Mouse (Mus musculus) forebrain, embryonic 10.5 days (tissue): ENCODE data around the gene Cpt1a. TPM values are rescaled to one million over a fixed set of nuclear protein-coding genes. Genes with fewer than 3 reads are reported as not detected.

Experiments
- DNase-seq: peaks from one replicate; pipeline ENCODE4 v3.0.0-alpha.2; 2017; ENCODE audit warnings: low spot score; ENCODE audit errors: extremely low spot score
- H3K27ac ChIP-seq: fragments of 300-500 bp; sonication (generic); 2 replicates; pipeline ENCODE4 v1.5.1; 2016; ENCODE audit warnings: mild to moderate bottlenecking
- H3K27me3 ChIP-seq: fragments of 300-500 bp; sonication (generic); 2 replicates; pipeline ENCODE4 v1.6.1; 2016; ENCODE audit warnings: mild to moderate bottlenecking; ENCODE audit not compliant: poor library complexity, severe bottlenecking
- H3K36me3 ChIP-seq: fragments of 300-500 bp; sonication (generic); replicated peaks from 2 replicates; pipeline ENCODE4 v1.6.1; 2016; ENCODE audit warnings: mild to moderate bottlenecking, moderate library complexity
- H3K4me1 ChIP-seq: fragments of 300-500 bp; sonication (generic); 2 replicates; pipeline ENCODE4 v1.6.1; 2016
- H3K4me3 ChIP-seq: fragments of 300-500 bp; sonication (generic); 2 replicates; pipeline ENCODE4 v1.5.1; 2016; ENCODE audit warnings: mild to moderate bottlenecking, moderate library complexity
- H3K9me3 ChIP-seq: fragments of 300-500 bp; sonication (generic); 2 replicates; pipeline ENCODE4 v1.6.1; 2016; ENCODE audit warnings: mild to moderate bottlenecking, moderate library complexity
- WGBS: fragments of 180-500 bp; shearing (Covaris S2); methylation state at CpG from one replicate; pipeline ENCODE4 v1.1.7; 2016; 5-methylcytosine and 5-hydroxymethylcytosine counted together
- polyA plus RNA-seq: library from polyadenylated mRNA; unstranded; fragments of >200 nt; fragmentation: Nextera tagmentation; extraction: Ambion mirVana; gene quantifications from 2 replicates; pipeline ENCODE4 v1.2.1, GENCODE M21; 2016

Gene Cpt1a
- polyA plus RNA-seq, 1 experiment from 2014 or later, result 5.5 TPM

DNA sequence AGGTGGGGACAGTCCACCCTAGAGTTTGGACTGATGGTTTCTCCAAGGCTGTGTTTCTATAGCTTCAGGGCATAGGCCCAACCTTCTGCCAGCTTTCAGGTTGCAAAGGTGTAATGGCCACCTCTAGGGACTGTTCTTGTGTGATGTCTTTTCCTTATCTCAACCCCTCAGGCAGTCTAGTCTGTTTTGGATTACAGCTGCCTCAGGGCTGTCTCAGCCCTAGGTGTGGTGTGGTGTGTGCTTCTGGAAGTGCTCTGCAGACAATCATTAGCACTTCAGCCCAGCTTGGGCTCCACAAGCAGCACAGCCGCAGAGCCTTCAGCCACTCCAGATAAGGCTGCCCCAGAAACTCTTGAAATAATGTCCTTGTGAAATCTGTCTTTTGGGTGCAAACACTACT, 70.2 kb downstream of the Cpt1a start:
- H3K36me3 ChIP-seq, result no peaks in the 10 kb centered on the region
- peaks cover 6% of the 10 kb centered on the region for H3K9me3 ChIP-seq
- H3K27ac ChIP-seq, result no peak overlapping the region
- WGBS, result 82% methylated on average over 1 of the region's 1 CpGs
- no peak overlapping the region for H3K4me3 ChIP-seq
- H3K4me1 ChIP-seq, result peaks cover 10% of the 10 kb centered on the region
- no peak for DNase-seq
- peaks cover 13% of the 10 kb centered on the region for H3K27me3 ChIP-seq

DNA sequence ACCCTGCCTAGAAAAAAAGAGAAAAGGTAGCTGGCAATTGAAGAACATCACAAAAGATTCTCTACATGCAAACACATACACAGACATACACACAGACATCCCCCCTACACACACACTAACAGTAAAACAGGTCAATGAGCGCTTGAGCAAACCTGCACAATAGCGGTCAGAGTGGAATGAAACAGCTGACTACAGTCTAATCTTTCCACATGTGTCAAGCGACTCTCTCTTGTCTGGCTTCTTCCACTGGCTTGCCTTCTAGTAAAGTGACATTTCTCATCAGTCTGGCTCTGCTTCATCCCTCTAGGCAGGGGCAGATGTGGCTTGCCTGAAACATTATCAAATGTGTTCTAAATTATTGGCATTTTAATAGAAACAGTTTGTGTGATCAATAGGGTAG, 72.1 kb downstream of the Cpt1a start:
- WGBS, result 84% methylated on average over 3 of the region's 3 CpGs
- peaks cover 6% of the 10 kb centered on the region for H3K9me3 ChIP-seq
- no peak overlapping the region for H3K4me3 ChIP-seq
- DNase-seq, result no peak
- H3K36me3 ChIP-seq, result no peaks in the 10 kb centered on the region
- H3K27me3 ChIP-seq, result peaks cover 12% of the 10 kb centered on the region
- H3K27ac ChIP-seq, result no peak overlapping the region
- H3K4me1 ChIP-seq, result peaks cover 2% of the 10 kb centered on the region

DNA sequence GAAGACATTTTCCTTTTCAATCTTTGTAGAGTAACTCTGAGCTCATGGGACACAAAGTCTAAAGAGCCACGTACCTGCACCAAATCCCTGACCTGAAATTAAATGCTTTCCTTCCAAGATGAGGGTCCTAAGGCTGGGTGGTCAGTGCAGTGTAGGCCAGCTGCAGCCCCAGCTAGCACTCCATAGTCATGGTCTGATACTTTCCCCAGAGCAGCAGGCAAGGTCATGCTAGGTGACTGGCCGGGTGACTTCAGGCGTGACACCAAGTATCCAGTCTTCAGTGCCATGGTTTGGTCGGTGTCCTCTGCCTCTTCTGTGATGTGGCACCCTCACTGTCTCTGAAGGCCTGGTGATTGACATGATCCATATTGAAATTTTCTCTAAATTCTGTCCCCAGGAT, 77.9 kb downstream of the Cpt1a start:
- DNase-seq, result no peak
- H3K9me3 ChIP-seq, result no peaks in the 10 kb centered on the region; the same call in 1 of the 2 replicates
- no peak overlapping the region for H3K4me3 ChIP-seq
- no peaks in the 10 kb centered on the region for H3K36me3 ChIP-seq
- no peak overlapping the region for H3K27ac ChIP-seq
- no peaks in the 10 kb centered on the region for H3K4me1 ChIP-seq
- H3K27me3 ChIP-seq, result no peaks in the 10 kb centered on the region
- 87% methylated on average over 4 of the region's 4 CpGs for WGBS

DNA sequence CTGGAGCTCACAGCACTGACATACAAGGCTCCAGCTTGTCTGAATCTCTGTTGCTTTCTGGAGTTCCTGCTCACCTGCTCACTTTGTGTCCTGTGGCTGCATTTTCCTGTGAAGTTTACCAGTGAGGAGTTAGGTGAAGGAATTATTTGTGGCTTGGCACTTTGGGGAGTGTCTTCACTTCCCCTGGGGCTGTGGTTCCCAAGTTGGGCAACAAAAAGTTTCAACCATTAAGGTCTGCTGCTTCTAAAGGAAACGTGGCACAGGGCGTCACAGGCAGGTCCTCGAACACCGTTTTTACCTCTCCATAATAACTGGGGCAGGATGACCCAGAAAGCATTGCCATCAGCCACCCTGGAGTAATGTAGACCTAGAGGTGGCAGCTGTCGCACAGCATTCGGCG, 79.4 kb downstream of the Cpt1a start:
- H3K9me3 ChIP-seq, result no peaks in the 10 kb centered on the region; the same call in 1 of the 2 replicates
- H3K4me1 ChIP-seq, result no peaks in the 10 kb centered on the region
- no peak for DNase-seq
- H3K27me3 ChIP-seq, result no peaks in the 10 kb centered on the region
- H3K27ac ChIP-seq, result no peak overlapping the region
- WGBS, result 89% methylated on average over 7 of the region's 7 CpGs
- H3K36me3 ChIP-seq, result no peaks in the 10 kb centered on the region
- H3K4me3 ChIP-seq, result no peak overlapping the region

DNA sequence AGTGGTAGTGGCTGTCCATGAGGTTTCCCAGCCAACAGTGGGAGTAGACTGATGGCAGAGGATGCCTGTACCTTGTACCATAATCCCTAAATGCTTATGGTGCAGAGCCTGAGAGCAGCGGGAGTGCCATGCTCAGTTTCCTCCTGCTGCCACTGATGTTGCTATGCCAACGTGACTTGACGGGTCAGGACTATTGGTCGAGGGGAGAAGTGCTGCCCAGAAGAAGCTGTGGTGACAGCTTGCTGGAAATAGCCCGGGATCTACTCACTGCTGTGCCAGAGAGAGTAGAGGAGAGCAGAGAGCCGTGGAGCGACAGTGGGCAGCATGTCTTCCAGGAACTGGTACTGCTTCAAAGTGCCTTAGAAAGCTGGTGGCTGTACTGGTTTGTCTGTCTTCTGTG, 79.8 kb downstream of the Cpt1a start:
- H3K4me1 ChIP-seq, result no peaks in the 10 kb centered on the region
- no peaks in the 10 kb centered on the region for H3K36me3 ChIP-seq
- H3K9me3 ChIP-seq, result no peaks in the 10 kb centered on the region; the same call in 1 of the 2 replicates
- 66% methylated on average over 7 of the region's 7 CpGs for WGBS
- no peak overlapping the region for H3K27ac ChIP-seq
- no peak for DNase-seq
- no peaks in the 10 kb centered on the region for H3K27me3 ChIP-seq
- no peak overlapping the region for H3K4me3 ChIP-seq

DNA sequence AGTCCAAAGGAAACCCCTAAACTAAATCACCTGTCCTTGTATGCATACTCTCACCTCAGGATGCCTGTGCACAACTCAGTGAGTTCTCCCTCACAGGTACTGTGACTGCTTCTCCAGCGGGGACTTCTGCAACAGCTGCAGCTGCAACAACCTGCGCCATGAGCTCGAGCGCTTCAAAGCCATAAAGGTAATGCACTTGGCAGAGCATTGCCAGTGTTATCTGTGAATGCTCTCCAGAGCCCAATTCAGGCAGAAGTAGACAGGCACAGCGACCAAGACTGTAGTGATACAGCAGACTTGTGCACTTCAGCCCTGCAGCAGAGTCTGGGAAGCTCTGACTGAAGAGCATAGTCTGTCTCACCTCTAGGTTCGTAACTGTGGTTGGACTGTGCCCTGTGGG, 80.3 kb downstream of the Cpt1a start:
- no peaks in the 10 kb centered on the region for H3K36me3 ChIP-seq
- no peak overlapping the region for H3K27ac ChIP-seq
- 90% methylated on average over 6 of the region's 6 CpGs for whole genome bisulfite sequencing
- no peaks in the 10 kb centered on the region for H3K4me1 ChIP-seq
- no peak overlapping the region for H3K4me3 ChIP-seq
- DNase-seq, result no peak
- H3K27me3 ChIP-seq, result no peaks in the 10 kb centered on the region
- no peaks in the 10 kb centered on the region; the same call in 1 of the 2 replicates for H3K9me3 ChIP-seq

DNA sequence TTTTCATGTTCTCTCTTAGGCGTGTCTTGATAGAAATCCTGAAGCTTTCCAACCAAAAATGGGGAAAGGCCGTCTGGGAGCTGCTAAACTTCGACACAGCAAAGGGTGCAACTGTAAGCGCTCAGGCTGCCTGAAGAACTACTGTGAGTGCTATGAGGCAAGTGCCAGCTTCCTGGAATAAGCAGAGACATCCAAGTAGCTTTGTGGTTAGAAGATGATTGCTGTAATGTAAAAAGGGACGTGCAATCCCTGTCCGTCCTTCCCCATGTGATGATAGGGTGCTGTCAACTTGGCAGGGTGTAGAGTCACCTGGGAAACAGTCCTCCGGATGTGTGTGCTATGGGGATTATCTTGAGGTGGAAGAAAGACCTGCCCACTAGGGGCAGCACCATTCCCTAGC, 81.9 kb downstream of the Cpt1a start:
- DNase-seq, result no peak
- WGBS, result 86% methylated on average over 7 of the region's 7 CpGs
- no peak overlapping the region for H3K4me3 ChIP-seq

DNA sequence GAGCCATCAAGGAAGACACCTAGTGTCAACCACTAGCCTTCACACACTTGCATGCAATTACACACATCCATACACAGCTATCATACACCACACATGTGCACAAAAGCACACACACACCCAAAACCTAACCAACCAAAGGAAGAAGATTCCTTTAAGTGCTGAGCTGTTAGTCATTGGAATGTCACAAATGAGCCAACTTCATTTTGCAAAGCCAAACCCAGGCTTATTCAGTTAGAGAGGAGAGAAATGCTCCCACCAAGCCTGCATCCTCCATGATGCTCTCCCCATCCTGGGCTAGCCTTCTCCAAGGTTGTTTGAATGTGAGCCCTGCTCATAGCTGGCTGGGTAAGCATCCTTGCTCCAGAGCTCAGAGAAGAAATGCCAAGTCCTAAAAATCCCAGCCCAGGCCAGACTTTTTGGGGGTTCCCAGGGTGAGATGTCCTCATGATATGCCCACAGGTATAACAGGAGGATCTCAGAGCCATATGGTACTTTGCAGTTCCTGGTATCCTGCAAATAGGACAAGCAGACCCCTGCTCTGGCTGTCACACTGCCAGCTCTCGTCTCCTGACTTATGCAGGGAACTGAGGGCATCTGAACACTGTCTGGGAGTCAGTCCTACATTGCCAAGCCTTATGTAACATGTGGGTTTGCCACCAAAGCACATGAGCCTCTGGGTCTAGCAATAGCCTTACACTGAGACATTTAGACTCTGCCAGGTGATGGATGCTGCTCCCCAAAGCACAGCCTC, 83.6 kb downstream of the Cpt1a start:
- H3K9me3 ChIP-seq, result no peaks in the 10 kb centered on the region; the same call in 1 of the 2 replicates
- 61% methylated on average over 1 of the region's 1 CpGs for WGBS
- H3K27ac ChIP-seq, result no peak overlapping the region
- H3K4me1 ChIP-seq, result 0 out of 2 replicates have a peak, but pooled peaks cover 2% of the 10 kb centered on the region
- DNase-seq, result no peak
- H3K27me3 ChIP-seq, result no peaks in the 10 kb centered on the region
- H3K4me3 ChIP-seq, result no peak overlapping the region
- no peaks in the 10 kb centered on the region for H3K36me3 ChIP-seq

More for the DNA sequence above, 81.9 kb downstream of the Cpt1a start:
- no peak overlapping the region for H3K27ac ChIP-seq
- no peaks in the 10 kb centered on the region for H3K27me3 ChIP-seq
- no peaks in the 10 kb centered on the region for H3K36me3 ChIP-seq
- no peaks in the 10 kb centered on the region; the same call in 1 of the 2 replicates for H3K9me3 ChIP-seq
- 0 out of 2 replicates have a peak, but pooled peaks cover 2% of the 10 kb centered on the region for H3K4me1 ChIP-seq

DNA sequence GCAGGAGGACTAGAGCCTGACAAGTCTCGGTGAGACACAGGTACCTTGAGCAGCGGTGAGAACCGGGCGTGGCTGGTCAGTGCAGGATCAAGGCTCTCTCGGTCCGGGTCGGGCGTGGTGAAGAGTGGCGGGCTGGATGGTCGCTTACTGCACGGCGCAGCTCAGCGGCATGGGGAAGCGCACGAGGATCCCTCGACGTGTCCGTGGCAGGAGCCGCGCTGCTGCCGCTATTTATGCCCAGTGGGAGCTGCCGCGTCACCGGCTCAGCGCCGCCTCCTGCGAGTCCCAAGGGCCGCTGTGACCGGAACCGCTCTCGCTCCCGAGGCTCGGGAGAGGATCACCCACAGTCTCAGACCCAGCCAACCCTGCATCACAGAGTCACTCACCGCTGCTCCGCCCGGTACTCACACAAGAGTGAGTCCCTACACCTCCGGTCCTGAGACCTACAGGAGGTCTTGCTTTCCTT, 92.2 kb downstream of the Cpt1a start, which contains the start of gene Gal:
TSS of gene Gal (minus strand) at position 277 of the 466 bp plus-strand sequence.
- Histone ChIP-seq H3K27me3 (peaks cover 48% of the 10 kb centered on the region), H3K36me3 (no peaks in the 10 kb centered on the region), H3K4me3 (peak within 1 kb of the TSS; percentile 48), H3K4me1 (peaks cover 10% of the 10 kb centered on the region), H3K27ac (no peak within 1 kb of the TSS), H3K9me3 (peaks cover 7% of the 10 kb centered on the region; the same call in 1 of the 2 replicates)
- DNase-seq, result no peak
- WGBS, result 5% methylated on average over 37 of the region's 37 CpGs

DNA sequence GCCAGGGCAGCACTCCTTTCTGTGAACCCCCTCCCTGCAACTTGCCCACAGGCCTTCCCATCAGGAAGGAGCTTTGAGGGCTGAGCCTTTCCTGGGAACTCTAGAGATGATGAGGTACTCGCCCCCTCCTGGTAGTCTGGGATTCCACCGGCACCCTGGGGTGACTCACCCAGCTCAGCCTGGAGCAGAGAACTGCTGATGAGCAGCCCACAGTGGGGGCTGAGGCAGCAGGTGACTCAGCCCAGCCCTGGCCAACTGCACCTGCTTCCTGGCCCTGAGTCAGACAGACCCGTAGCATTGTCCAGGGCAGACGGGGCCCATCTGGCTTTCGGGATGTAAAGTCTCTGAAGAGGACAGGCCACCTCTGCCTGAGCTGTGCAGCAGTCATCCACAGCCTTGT, 97.1 kb downstream of the Cpt1a start:
- Histone ChIP-seq H3K27ac (no peak overlapping the region), H3K4me1 (peaks cover 5% of the 10 kb centered on the region), H3K27me3 (peaks cover 22% of the 10 kb centered on the region), H3K36me3 (no peaks in the 10 kb centered on the region), H3K4me3 (no peak overlapping the region), H3K9me3 (peaks cover 7% of the 10 kb centered on the region; the same call in 1 of the 2 replicates)
- WGBS, result 53% methylated on average over 5 of the region's 5 CpGs
- no peak for DNase-seq

DNA sequence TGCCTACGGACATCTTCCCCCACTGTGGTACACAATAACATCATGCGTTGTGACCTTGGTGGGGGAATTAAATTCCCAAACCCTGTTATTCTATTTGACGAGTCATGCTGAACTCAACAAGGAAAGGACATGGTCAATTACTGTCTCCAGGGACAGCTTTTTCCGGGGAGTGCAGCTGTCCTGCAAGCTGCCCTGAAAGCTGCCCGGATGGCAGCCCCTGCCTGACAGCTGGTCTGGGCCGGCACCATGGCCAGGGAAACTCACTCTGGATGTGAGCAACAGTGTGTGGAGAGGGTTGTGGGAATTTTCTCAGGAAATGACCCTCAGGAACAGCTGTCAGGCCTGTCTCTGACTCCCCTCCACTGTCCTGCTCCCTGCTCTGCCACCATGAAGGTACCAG, 100.4 kb downstream of the Cpt1a start:
- H3K36me3 ChIP-seq, result no peaks in the 10 kb centered on the region
- no peak overlapping the region for H3K4me3 ChIP-seq
- no peaks in the 10 kb centered on the region for H3K4me1 ChIP-seq
- H3K9me3 ChIP-seq, result peaks cover 7% of the 10 kb centered on the region; the same call in 1 of the 2 replicates
- H3K27ac ChIP-seq, result no peak overlapping the region
- DNase-seq, result no peak
- WGBS, result 70% methylated on average over 6 of the region's 6 CpGs
- H3K27me3 ChIP-seq, result no peaks in the 10 kb centered on the region

DNA sequence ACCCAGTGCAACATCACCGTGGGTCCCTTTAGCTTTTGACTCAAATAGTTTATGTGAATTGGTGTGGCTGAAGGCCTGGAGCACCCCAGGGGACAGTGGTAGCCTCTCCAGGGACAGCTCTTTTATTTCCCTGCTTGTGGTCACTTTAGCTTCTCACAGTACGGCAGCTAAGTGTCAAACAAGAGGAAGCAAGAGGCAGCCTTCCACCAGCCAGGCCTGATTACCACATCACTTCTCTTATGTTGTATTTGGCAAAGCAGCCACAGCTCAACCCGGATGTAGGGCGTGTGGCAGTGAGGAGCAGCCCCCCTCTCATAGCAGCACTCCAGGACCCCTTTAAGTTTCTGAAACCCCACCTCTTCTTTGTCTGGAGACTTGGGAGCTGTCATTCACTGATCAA, 100.8 kb downstream of the Cpt1a start:
- H3K4me3 ChIP-seq, result no peak overlapping the region
- no peak for DNase-seq
- H3K36me3 ChIP-seq, result no peaks in the 10 kb centered on the region
- WGBS, result 71% methylated on average over 4 of the region's 4 CpGs
- H3K27me3 ChIP-seq, result no peaks in the 10 kb centered on the region
- no peak overlapping the region for H3K27ac ChIP-seq
- no peaks in the 10 kb centered on the region for H3K4me1 ChIP-seq
- peaks cover 7% of the 10 kb centered on the region; the same call in 1 of the 2 replicates for H3K9me3 ChIP-seq

DNA sequence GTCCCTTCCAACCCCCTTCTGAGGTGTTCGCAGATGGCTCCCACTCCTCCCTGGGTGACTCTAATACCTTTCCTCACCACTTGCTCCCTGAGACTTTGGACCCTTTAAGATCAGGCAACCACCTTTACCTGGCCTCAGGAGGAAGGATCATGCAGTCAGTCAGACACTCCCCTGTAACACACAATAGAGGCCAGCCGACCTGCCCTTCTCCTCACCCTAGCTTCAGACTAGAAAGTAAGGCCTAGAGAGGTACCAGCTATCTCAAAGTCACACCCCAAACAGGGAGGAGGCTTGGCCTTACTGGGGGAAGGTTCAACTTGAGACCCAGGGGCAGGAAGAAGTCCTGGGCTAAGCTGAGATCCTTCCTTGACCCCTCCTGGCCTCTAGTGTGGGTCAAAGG, 102.1 kb downstream of the Cpt1a start:
- H3K9me3 ChIP-seq, result 0 out of 2 replicates have a peak, but pooled peaks cover under 1% of the 10 kb centered on the region
- WGBS, result 81% methylated on average over 2 of the region's 2 CpGs

More for the DNA sequence above, 102.1 kb downstream of the Cpt1a start:
- Histone ChIP-seq H3K4me1 (peaks cover 2% of the 10 kb centered on the region; the same call in 1 of the 2 replicates), H3K27ac (no peak overlapping the region), H3K27me3 (no peaks in the 10 kb centered on the region), H3K4me3 (no peak overlapping the region), H3K36me3 (no peaks in the 10 kb centered on the region)
- no peak for DNase-seq
